Mouse (Mus musculus): ENCODE results near the gene Dao. TPM values are rescaled to one million over a fixed set of nuclear protein-coding genes. Genes with fewer than 3 reads are reported as not detected.

The Dao gene
- polyA plus RNA-seq, 1 experiment from 2014 or later: not detected

Other genes starting within 250 kb of the Dao start
- 59.4 and 59.9 TPM in 2 replicates for gene Sart3, start 231.2 kb upstream of the Dao start, polyA plus RNA-seq (2014; fragmentation: Nextera tagmentation; extraction: Ambion mirVana)
- gene Iscu, start 231.0 kb upstream of the Dao start, polyA plus RNA-seq (2014; fragmentation: Nextera tagmentation; extraction: Ambion mirVana): 101 and 107 TPM in 2 replicates
- 29.3 and 36.5 TPM in 2 replicates for gene Tmem119, start 203.2 kb upstream of the Dao start, polyA plus RNA-seq (2014; fragmentation: Nextera tagmentation; extraction: Ambion mirVana)
- 1.7 and 2.8 TPM in 2 replicates for gene Selplg, start 171.1 kb upstream of the Dao start, polyA plus RNA-seq (2014; fragmentation: Nextera tagmentation; extraction: Ambion mirVana)
- 256 and 297 TPM in 2 replicates for gene Coro1c, start 94.9 kb upstream of the Dao start, polyA plus RNA-seq (2014; fragmentation: Nextera tagmentation; extraction: Ambion mirVana)
- gene Ssh1, start 9.8 kb upstream of the Dao start, polyA plus RNA-seq (2014; fragmentation: Nextera tagmentation; extraction: Ambion mirVana): 23.9 and 24.5 TPM in 2 replicates
- 12.7 and 14.5 TPM in 2 replicates for gene Usp30, start 61.8 kb downstream of the Dao start, polyA plus RNA-seq (2014; fragmentation: Nextera tagmentation; extraction: Ambion mirVana)
- 27.3 and 32.9 TPM in 2 replicates for gene Svop, start 87.9 kb downstream of the Dao start, polyA plus RNA-seq (2014; fragmentation: Nextera tagmentation; extraction: Ambion mirVana)
- gene Alkbh2, start 124.5 kb downstream of the Dao start, polyA plus RNA-seq (2014; fragmentation: Nextera tagmentation; extraction: Ambion mirVana): 12.8 and 13.1 TPM in 2 replicates
- gene Ung, start 126.7 kb downstream of the Dao start, polyA plus RNA-seq (2014; fragmentation: Nextera tagmentation; extraction: Ambion mirVana): 26.6 and 28.0 TPM in 2 replicates
- 0.82 and 1.8 TPM in 2 replicates for gene Acacb, start 142.8 kb downstream of the Dao start, polyA plus RNA-seq (2014; fragmentation: Nextera tagmentation; extraction: Ambion mirVana)

All from neural tube, embryonic 11.5 days (tissue).